Mouse (Mus musculus) frontal cortex, adult 2 months (tissue): ENCODE measurements around the gene 2210407C18Rik. TPM values are rescaled to one million over a fixed set of nuclear protein-coding genes. Genes with fewer than 3 reads are reported as not detected.
A peak's percentile ranks its signal among the peaks of the same experiment; 100 is the strongest.

Source experiments
- DNase-seq, 2 experiments: peaks; one replicate each; pipeline ENCODE4 v3.0.0; 2022; ENCODE audit warnings: low spot score in 1 of 2; ENCODE audit errors: extremely low spot score in 1 of 2
- polyA plus RNA-seq: library from polyadenylated mRNA; depleted of rRNA; stranded (reverse); fragments of >200 nt; gene quantifications from 2 replicates; pipeline ENCODE4 v1.2.3, GENCODE M21; 2012; rRNA removed

2210407C18Rik gene
- polyA plus RNA-seq, 1 experiment, result not detected

DNA sequence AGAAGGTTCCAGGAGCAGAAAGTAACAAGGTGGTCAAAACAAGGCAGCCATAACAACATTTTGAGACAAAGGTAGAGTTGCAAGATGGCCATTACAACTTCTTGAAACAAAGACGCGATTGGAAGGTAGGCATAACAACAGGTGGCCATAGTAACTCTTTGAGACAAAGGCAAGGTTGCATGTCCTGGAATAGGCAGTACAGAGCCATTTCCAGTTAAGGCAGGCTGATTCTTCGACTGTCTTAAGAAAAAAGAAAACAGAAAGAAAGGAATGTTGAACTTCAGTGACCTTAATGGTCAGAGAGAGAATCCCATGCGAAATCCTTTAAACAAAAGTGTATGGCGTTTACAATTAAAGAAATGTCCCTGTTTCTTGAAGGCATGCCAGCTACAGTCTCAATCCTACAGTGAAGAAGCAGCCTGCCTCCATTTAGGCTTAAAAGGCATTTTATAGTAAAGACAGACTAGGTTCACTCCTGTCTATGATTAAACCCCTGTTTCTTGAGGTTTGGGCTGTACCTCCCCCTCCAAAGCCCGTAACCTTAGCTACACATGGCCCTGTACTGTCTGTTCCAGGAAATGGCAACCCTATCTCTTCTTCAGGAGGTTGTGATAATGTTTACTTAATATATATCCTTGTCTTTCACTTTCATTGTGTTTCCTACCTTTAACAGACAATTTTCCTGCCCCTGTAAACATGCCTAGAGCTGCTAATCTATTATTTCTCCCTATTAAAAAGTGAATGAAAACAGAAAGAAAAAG is 12.9 kb downstream of the 2210407C18Rik start:
- no peak for DNase-seq

GRCm38 (mm10) chr11:58602062-58602461 is 13.8 kb downstream of the 2210407C18Rik start:
- no peak for DNase-seq

DNA sequence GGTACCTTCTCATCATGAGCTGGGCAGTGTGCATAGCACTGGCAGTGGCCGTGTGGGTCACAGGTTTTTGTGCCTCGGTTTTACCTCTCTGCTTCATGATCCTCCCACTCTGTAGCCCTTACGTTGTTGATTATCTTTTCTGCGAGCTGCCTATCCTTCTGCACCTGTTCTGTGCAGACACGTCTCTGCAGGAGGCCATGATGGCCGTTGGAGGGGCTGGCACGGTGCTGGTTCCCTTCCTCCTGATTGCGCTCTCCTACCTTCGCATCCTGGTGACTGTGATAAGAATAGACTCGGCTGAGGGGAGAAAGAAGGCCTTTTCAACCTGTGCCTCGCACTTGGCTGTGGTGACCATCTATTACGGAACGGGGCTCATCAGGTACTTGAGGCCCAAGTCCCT is 18.0 kb downstream of the 2210407C18Rik start:
- no peak for DNase-seq

GRCm38 (mm10) chr11:58594814-58595213 is 21.1 kb downstream of the 2210407C18Rik start, which contains the start of gene Olfr324:
Gene Olfr324, plus strand, starts transcription at chr11:58595114.
- no peak for DNase-seq

DNA sequence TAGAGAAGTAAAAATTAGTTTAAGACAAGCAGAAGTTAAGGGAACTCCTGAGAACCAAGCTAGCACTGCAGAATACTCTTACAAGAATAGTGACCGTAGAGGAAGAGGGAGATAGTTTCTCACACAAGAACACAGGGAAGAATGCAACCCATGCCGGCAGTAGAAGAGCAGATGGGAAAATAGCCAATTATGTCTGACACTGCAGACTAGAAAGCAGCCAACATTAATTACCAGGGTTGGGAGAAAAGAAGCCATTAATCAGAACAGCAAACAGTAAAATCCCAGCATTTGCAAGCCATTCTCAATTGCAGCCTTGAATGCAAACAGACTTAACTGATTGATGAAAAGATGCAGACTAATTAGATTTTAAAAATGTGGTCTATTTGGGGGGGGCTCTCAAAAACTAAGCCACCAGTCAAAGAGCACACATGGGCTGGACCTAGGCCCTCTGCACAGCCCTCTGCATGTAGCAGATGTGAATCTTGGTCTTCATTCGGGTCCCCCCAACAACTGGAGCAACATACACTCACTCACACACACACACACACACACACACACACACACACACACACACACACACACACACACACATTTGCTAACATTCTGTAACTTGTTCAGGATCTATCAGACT is 27.1 kb downstream of the 2210407C18Rik start:
- no peak for DNase-seq

DNA sequence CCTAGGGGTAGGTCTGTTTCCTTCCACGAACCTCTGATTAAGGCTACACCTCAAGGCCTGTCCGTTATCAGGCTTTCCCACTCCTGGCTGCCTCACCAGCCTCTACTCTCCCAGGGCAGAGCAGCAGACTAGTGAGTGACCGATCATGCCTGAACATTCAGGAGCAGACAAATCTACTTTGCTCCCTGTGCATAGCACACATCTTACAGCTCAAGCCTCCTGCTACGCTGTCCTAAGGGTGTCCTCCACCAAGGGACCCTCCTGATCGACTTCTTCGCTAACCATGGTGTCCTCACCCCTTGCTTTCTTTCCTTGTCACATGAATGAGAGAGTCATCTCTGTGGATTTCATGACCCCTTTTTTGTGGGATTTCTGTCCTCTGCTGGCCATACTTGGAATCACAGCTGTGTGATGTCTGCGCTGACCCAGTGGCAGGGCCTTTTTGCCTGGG is 28.0 kb downstream of the 2210407C18Rik start:
- peak in 1 of 2 experiments; percentile 45 for DNase-seq

DNA sequence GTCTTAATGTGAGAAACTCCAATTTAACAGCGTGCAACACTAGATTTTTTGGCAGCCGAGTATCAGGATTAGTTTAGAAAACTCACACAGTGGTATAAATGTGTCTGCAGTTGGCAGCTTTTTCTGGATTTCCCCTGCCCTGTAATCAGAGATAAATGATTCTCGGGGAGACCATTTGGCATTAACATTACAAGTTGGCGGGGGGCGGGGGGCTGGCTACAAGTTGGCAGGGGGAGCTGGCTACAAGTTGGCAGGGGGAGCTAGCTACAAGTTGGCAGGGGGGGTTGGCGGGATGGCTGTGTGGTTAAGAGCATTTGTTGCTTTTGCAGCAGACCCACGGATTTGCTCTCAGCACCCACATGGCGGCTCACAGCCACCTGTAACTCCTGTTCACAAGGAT is 37.2 kb downstream of the 2210407C18Rik start:
- peak in 1 of 2 experiments; percentile 27 for DNase-seq

DNA sequence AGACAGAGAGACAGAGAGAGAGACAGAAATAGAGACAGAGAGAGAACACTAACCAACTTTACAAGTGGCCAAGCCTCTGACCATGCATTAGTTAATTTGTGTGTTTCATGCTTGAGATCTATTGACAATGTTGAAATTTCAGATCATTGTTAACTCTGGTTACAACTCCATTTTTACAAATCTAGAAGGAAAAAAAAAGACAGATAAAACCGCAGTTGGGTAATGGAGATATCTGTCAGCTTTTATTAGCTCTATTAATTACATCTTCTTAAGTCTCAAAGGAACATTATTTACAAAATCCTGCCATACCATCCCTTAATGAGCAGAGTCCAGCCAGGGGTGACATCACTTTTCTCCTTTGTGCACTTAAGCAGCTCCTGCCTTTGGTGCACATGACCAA is 38.4 kb downstream of the 2210407C18Rik start, which contains the start of gene Olfr325:
Olfr325 (plus strand) TSS at position 301 of the 400 bp plus-strand sequence.
- no peak for DNase-seq

DNA sequence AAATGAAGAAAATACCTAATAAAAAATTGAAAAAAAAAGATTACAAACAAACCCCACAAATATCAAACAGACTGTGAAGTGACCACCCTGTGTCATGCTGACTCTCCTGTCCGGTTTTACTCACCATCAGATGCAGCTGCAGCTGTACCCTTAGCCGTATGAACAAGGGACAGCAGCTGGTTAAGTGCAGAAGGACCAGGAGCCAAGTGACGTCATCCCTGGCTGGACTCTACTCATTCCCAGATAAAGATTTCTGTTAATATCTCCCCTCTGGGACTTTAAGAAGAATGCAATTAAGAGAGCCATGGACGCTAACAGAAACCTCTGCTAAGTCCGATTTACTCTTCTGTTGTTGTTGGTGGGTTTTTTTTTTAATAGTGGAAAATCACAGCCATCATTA is 45.5 kb downstream of the 2210407C18Rik start, which contains the start of gene Olfr224:
Olfr224 (minus strand) TSS at position 149 of the 400 bp plus-strand sequence.
- DNase-seq, result no peak

Other genes with a start within 250 kb of the 2210407C18Rik start
- gene Lypd8, start 237.0 kb downstream of the 2210407C18Rik start, polyA plus RNA-seq, result 0.16 and 0.25 TPM in 2 replicates
- gene 1810065E05Rik, start 195.0 kb downstream of the 2210407C18Rik start, polyA plus RNA-seq, result not detected in 2 replicates
- not detected in 2 replicates for gene Gm12253, start 183.5 kb downstream of the 2210407C18Rik start, polyA plus RNA-seq
- not detected in 2 replicates for gene Lypd9, start 163.2 kb downstream of the 2210407C18Rik start, polyA plus RNA-seq
- gene Olfr30, start 153.8 kb downstream of the 2210407C18Rik start, polyA plus RNA-seq, result 0.06 TPM in 1 of 2 replicates, not detected in the other
- gene Olfr332, start 123.5 kb downstream of the 2210407C18Rik start, polyA plus RNA-seq, result 0.02 TPM in 1 of 2 replicates, not detected in the other
- gene Olfr331, start 113.5 kb downstream of the 2210407C18Rik start, polyA plus RNA-seq, result not detected in 2 replicates
- not detected in 2 replicates for gene Olfr330, start 81.2 kb downstream of the 2210407C18Rik start, polyA plus RNA-seq
- gene Olfr329-ps, start 69.7 kb downstream of the 2210407C18Rik start, polyA plus RNA-seq, result not detected in 2 replicates
- not detected in 2 replicates for gene Olfr328, start 60.4 kb downstream of the 2210407C18Rik start, polyA plus RNA-seq
- not detected in 2 replicates for gene Olfr224, start 45.5 kb downstream of the 2210407C18Rik start, polyA plus RNA-seq
- not detected in 2 replicates for gene Olfr325, start 38.3 kb downstream of the 2210407C18Rik start, polyA plus RNA-seq
- 0.02 and 0.06 TPM in 2 replicates for gene Olfr324, start 21.0 kb downstream of the 2210407C18Rik start, polyA plus RNA-seq
- gene Olfr323, start 14.4 kb upstream of the 2210407C18Rik start, polyA plus RNA-seq, result not detected in 2 replicates
- 0.08 and 0.12 TPM in 2 replicates for gene Trim58, start 24.4 kb upstream of the 2210407C18Rik start, polyA plus RNA-seq
- not detected in 2 replicates for gene Olfr322, start 42.7 kb upstream of the 2210407C18Rik start, polyA plus RNA-seq
- not detected in 2 replicates for gene Olfr320, start 65.0 kb upstream of the 2210407C18Rik start, polyA plus RNA-seq
- gene Olfr319, start 83.1 kb upstream of the 2210407C18Rik start, polyA plus RNA-seq, result not detected in 2 replicates
- not detected in 2 replicates for gene Olfr318, start 107.9 kb upstream of the 2210407C18Rik start, polyA plus RNA-seq
- 0.06 TPM in 1 of 2 replicates, not detected in the other for gene Olfr317, start 123.1 kb upstream of the 2210407C18Rik start, polyA plus RNA-seq
- gene Olfr316, start 136.7 kb upstream of the 2210407C18Rik start, polyA plus RNA-seq, result 1.7 and 3.6 TPM in 2 replicates
- not detected in 2 replicates for gene Olfr315, start 157.1 kb upstream of the 2210407C18Rik start, polyA plus RNA-seq
- not detected in 2 replicates for gene Olfr314, start 166.9 kb upstream of the 2210407C18Rik start, polyA plus RNA-seq
- 1.2 TPM in 2 replicates for gene Fam183b, start 185.9 kb upstream of the 2210407C18Rik start, polyA plus RNA-seq
- gene Olfr313, start 198.9 kb upstream of the 2210407C18Rik start, polyA plus RNA-seq, result not detected in 2 replicates
- gene Olfr312, start 213.2 kb upstream of the 2210407C18Rik start, polyA plus RNA-seq, result 0.02 TPM in 1 of 2 replicates, not detected in the other
- gene Olfr311, start 223.2 kb upstream of the 2210407C18Rik start, polyA plus RNA-seq, result 0.06 TPM in 1 of 2 replicates, not detected in the other
- 19.7 and 22.5 TPM in 2 replicates for gene Gm12258, start 231.1 kb upstream of the 2210407C18Rik start, polyA plus RNA-seq